Mouse (Mus musculus): Measurements from ENCODE around the gene Dbt. TPM values are rescaled to one million over a fixed set of nuclear protein-coding genes. Genes with fewer than 3 reads are reported as not detected.

Dbt gene
- 21.2 and 22.7 TPM in 2 replicates for polyA plus RNA-seq (2012; rRNA removed)

DNA sequence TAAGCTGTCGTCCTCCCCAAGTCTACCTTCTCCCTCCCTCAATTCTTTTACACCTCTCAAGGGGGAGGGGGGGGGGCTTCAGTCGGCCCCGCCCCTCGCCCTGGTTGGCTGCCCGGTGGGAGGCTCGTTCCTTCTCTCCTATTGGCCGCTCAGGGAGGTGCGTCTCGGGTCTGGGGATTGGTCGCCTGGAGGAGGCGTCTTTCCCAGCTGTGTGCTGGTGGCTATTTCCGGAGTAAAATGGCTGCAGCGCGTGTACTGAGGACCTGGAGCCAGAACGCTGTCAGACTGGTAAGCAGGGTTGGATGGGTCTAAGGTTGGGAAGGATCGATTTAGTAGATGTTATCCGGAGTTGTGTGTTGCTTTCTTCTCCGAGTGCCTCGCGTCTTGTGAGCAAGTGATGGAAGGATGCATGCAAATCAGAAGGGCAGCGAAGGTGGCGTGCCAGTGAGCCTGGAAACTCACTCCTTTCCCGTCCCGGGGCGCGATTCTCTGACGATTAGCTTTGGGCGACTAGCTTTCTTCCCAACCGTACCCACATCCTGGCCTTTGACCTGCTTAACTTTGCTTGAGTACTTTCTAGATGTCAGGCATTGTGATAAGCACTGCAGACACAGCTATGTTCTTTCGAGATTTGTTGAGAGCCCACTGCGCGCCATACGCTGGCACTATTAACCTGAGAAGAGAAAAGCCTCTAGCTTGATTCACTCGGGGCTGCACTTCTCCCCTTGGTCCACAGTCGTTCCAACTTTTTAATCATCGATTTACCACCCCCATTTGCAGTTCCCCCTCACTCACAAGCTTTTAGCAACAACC lies at the start of gene Dbt:
Gene Dbt, plus strand, starts transcription at position 167 of the 813 bp plus-strand sequence.
- DNase-seq (ENCODE audit: low spot score), result peak; percentile 67

DNA sequence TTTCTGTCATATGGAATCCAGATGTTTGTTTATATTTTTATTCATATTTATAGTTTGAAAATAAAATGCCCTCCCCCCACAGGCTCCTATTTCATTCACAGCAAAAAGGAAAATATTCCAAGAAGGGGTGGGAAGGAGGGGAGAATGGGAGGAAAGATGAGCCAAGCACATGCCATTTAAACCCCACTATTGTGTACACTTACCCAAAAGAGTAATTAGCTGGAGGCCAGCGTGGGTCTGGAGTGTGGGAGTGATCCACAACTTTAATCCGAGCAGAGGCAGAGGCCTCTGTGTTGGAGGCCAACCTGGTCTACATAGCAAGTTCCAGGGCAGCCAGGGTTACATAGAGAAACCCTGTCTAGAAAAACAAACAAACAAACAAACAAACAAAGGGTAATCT lies 48.6 kb upstream of the Dbt start:
- DNase-seq (ENCODE audit: low spot score), result no peak

DNA sequence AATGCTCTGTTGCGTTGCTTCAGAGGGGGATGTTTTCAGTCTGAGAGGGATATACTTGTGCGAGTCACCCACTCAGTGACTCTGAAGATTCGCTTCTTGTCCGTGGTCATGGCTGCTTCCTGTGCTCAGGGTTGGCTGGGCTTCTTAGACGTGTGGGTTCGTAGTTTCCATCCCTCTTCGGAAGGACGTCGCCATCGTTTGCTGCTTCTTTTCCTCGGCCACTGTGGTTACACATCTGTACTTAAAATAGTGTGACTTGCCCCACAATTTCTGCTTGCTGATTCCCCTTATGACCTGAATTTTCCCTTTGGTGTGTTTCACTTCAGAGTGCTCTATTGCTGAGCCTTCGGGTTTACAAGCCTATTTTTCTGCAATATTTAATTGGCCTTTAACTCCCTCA lies 47.2 kb upstream of the Dbt start:
- DNase-seq (ENCODE audit: low spot score), result no peak

DNA sequence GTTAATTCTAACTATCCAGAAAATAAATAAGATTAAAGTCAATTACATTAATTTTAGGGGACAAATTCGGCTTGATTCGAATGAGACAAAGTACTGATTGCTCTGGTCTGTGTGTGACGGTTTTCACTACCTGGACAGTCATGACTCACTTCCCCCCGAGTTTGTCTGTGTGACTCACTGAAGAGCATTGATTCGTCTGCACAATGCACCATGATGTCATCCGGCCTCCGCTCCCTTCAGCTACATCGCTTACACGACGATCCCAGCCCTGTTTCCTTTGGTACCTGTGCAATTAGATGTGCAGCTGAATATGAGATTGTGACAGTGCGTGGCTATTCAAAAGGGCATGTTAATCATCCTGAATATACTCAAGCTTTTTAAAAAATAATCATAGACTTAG lies 38.3 kb upstream of the Dbt start:
- no peak for DNase-seq (ENCODE audit: low spot score)

DNA sequence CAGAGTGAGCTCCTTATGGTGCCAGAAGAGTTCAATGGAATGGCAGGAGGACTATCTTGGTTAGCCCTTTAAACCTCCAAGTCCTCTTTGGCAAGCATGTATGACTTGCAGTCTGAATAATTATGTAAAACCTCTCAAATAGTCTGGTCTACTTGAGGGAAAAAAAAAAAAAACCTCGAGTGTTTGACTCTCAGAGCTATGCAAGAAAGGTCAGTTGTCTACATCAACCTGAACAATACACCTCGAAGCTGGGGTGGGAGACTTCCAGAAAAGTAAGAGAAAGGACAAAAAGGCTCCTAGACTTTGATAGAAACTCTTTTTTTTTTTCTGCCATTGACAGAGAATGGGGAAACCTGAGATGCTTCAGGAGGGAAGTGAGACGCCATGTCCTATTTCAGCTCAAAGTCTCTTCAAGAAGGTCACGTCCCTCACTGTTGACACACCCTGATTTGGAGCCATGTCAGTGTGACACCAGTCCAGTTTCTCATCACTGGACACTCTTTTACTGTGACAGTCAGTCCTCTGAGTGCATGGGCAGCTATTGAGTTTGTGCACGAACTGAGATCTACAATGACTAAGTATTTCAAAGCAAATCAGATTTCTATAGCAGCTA lies 36.1 kb upstream of the Dbt start:
- DNase-seq (ENCODE audit: low spot score), result no peak

DNA sequence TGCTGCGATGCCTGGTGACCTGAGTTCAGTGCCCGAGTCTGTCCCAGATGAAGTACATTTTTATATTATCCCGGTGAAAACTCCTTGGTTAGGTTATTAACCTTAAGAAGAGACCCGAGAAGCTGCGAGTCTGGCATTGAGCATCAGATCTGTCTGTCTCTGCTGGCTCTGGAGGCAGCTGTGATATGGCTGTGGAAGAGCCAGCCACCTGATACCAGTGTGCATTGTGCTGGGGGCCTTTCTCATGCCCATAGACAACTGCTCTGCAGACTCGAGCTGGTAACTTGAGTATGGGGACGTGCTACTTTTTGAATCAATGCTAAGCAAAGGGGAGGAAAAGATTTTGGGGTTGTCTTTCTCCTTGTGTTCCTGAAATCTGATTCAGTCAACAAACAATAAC lies 35.5 kb upstream of the Dbt start:
- DNase-seq (ENCODE audit: low spot score), result no peak

DNA sequence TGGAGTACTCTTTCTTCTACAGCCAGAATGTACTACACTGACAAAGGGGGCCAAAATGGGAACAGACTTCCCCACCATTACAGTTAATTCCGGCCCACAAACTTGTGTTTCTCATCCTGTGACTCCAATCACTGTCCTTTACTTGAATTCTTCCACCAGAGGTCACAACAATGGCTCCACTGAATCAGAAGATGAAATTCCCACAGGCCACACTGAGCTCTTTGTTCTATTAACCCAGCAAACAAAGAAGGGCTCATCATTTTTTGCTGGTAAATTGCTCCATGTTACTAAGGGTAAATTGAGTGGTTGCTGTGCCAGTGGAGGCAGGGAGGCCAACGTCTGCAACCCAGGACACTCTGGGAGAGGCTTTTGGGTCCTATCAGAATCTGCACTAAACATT lies 32.8 kb upstream of the Dbt start:
- no peak for DNase-seq (ENCODE audit: low spot score)

DNA sequence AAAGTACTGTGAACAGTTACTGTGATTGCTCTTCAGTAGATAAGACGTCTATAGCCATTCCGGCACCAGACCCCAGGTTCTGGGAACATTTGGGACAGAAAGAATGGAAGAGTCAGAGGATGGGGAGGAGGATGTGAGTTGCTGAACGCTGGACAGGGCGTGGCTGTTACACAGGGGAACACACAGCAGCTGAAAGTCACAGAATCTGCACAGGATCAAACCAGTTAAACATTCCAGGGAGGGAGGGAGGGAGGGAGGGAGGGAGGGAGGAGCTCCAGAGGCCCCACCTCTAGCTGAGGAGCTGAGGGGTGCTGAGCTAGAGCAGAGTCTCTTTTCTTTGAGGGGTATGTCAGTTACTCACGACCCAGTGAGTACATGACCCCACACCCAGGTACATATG lies 31.9 kb upstream of the Dbt start:
- no peak for DNase-seq (ENCODE audit: low spot score)

DNA sequence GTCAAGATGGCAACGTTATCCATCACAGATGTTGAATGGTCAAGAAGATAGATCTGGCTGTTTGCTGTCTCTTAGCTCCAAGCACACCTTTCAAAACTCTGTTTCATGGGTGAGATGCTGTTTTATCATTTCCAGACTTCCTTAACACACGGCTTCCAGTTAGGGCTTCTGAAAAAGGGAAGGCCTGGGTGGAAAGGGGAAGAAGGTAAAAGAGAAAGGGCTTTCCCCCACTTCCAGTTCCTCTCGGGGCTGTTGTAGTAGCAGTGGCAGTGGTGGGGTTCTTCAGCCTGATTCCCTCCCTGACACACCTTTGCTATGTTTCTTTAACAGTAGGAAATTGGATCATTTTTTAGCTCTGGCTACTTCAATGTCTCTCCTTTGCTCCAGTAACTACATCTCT lies 30.1 kb upstream of the Dbt start:
- DNase-seq (ENCODE audit: low spot score), result no peak

DNA sequence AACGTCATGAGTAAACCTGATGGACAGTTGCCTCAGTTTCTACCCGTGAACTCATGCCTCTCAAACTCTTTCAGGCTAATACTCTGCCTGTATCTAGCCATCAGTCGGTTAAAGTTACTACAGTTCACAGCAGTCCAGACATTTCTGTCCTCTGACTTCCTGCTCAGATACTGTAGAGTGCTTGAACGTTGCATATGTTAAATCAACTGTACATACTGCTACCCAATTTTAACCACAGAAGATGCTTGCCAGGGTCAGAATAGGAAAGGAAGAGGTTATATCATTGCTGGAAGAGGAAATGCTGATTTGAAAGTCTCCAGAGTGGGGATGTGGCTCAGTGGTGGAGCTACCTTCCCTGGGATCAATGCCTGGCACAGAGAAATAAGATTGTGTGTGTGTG lies 29.6 kb upstream of the Dbt start:
- DNase-seq (ENCODE audit: low spot score), result no peak

DNA sequence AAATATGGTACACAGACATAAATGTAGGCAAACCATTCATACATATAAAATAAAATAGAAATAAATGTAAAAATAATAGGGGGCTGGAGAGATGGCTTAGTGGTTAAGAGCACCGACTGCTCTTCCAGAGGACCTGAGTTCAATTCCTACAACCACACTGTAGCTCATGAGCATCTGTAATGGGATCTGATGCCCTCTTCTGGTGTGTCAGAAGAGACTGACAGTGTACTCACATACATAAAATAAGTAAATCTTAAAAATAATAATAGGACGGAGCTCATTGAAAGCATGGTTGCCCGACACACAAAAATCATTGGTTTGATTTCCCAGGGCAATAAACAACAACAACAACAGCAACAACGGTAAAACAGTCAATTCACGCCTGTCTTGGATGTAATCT lies 21.9 kb upstream of the Dbt start:
- DNase-seq (ENCODE audit: low spot score), result no peak

DNA sequence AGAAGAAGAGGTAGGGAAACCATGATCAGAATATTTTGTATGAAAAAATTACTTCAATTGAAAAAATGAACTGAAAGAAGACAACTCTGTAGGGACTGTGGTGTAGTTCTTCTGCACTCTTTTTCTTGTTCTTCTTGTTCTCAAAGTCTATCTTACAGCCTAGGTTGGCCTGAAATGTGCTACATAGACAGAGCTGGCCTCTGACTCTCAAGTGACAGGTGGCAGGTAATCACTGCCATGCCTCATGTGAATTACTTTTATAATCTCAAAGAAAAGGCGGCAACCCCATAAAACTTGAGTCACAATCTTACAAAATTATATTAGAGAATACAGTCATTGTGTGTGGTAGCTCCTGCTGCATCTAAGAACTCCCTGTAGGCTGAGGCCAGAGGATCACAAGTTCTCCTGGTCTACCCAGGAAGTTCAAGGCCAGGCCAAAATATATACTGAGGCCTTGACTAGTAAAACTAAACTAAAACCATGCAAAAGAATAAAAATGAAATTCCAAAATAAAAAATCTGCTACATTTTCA lies 20.9 kb upstream of the Dbt start:
- DNase-seq (ENCODE audit: low spot score), result no peak

DNA sequence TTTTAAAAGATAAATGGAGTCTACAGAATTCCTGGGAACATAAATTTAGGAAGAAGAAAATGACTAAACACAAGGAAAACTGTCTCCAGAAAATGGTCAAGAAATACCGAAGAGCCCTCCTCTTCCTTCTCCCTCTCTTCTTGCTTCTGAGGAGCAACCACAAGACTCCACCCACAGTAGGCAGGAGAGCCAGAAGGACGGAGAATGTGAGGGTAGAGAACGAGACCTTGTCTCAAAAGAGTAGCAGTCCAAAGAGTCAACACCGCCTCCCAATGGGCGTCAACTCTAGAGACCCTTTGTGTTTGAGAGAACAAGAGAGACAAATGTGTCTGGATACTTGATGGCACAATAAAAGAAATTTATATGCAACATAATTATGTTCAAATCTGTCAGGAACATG lies 19.2 kb upstream of the Dbt start:
- no peak for DNase-seq (ENCODE audit: low spot score)

DNA sequence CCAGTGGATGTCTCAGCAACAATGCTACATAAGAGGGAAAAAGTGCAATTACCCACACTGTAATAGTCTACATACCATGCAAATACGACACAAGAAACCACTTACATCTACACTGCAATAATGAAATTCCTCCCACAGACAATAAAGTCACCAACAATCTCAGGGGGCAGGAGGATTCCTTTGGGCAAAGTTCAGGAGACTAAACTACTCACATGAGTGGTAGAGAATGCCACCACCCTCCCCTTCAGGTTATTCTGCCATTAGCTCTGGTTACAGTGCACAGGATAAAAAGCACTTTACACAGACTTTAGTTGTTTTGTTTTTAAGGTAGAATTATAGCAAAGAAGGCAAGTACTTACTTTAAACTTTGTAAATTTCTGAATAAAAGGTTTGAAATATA lies 17.2 kb upstream of the Dbt start:
- no peak for DNase-seq (ENCODE audit: low spot score)

DNA sequence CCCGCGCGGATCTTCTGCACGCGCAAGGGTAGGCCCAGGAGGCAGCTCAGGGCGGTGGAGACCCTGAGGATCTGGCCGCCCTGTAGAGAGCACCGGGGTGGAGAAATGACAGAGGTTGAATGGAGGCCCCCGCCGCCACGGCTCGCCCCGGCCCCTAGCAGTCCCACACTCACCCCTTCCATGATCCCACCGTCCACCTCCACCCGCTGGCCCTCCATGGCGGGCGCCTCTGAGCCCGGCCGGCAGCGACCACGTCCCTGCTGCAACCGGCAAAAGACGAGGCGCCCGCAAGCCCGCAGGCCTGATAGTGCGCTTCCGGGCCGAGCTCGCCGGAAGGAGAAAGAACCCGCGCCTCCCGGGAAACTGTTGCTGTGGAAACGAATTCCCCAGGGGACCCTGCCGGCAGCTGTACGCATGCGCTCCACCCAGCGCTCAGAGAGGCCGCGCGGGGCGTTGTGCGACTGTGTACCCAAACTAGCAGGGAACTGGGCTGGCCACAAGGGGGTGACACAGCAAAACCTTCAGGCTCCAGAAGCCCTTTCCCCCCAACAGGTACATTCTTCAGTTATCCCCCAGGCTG lies 5.0 kb upstream of the Dbt start, which contains the start of gene Rtca:
Gene Rtca, minus strand, starts transcription at position 437 of the 580 bp plus-strand sequence.
- DNase-seq (ENCODE audit: low spot score), result peak; percentile 92

DNA sequence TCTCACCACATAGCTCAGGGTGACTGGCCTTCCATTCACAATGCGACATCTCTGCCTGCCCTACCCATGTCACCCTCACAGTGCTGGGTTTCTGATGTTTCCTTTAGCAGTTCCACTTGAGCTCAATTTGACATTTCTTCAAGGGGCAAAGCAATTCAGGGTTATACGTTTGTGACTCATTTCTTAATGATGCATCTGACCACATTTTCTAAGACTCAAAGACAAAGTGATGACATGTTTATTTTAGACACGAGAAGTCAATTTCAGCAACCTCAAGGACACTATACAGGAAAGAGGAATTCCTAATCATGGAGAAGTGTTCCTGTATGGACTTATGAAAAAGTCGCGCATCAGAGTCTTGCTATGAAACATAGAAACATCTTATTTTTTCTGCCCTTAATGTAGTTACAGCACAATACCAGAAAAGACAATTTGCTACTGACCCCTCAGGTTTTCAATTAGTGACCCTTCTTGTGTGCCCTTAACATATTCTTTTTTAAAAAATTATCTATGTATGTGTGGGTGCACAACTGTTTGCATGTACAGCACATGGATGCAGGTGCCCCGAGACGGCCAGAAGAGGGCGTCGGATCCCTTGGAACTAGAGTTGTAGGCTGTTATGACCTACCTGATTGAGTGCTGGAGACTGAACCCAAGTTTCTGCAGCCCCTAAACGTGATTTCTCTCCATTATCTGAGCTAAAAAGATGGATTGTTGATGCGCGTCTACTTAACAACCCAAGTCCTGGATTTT lies 543 bp upstream of the Dbt start:
- DNase-seq (ENCODE audit: low spot score), result no peak

DNA sequence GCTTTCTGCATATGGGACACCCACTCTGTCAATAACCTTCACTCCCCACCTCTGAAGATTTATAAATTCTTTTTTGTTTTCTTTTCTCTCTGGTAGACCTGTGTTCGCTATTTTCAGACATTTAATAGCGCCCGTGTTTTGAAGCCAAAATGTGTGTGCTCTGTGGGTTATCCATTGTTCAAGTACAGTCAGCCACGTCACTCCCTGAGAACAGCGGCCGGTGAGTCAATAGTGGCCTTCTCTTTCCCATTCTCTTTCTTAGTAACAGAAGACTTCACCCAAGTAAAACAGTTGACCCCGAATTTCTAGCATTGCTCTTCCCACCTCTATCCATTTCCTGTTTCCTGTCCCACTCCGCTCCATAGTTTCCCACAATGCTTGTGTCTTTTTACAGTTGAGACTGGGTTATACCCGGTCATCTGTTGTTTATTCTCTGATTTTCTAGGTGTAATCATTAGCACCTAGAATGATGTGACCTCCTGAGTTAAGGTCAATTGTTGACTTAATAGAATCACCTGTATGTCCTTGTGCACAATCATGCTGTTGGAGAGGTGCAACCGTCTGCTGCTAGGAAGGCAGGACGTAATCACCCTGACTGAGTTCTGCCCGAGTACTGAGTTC lies 7.4 kb downstream of the Dbt start:
- DNase-seq (ENCODE audit: low spot score), result no peak

DNA sequence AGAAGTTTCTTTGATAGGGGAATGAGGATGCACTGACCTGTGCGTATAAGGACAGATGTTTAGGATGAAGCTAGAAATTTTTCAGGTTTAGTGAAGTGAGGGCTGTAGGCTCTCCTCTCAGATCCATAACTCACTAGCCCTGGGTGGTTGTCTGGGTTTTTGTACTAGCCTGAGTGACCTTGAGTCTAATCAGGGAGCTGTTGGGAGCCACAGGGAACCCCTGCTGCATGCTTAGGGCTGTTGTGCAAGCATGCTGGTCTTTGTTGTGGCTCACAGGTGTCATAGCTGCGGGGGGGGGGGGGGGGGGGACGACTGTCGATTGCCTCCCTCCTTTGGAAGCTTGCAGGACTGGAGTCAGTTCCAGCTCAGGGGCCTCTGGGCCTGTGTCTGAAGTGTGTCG lies 16.9 kb downstream of the Dbt start:
- DNase-seq (ENCODE audit: low spot score), result no peak

DNA sequence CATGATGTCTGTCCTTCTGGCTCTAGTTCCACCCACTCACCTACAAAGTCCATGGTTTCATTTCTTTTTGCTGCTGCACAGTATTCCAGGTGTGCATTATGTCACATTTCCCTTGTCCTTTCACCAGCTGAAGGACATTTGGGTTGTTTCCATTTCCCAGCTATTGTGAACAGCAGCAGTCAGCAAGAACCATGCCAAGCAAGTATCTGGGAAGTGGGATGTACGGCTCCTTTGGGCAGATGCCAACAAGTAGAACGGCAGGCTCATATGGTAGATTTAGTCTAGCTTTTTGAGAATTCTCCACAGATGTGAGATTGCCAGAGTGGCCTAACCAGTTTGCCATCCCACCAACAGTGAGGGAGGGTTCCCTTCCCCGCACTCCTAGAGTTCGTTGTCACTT lies 18.0 kb downstream of the Dbt start:
- DNase-seq (ENCODE audit: low spot score), result no peak

DNA sequence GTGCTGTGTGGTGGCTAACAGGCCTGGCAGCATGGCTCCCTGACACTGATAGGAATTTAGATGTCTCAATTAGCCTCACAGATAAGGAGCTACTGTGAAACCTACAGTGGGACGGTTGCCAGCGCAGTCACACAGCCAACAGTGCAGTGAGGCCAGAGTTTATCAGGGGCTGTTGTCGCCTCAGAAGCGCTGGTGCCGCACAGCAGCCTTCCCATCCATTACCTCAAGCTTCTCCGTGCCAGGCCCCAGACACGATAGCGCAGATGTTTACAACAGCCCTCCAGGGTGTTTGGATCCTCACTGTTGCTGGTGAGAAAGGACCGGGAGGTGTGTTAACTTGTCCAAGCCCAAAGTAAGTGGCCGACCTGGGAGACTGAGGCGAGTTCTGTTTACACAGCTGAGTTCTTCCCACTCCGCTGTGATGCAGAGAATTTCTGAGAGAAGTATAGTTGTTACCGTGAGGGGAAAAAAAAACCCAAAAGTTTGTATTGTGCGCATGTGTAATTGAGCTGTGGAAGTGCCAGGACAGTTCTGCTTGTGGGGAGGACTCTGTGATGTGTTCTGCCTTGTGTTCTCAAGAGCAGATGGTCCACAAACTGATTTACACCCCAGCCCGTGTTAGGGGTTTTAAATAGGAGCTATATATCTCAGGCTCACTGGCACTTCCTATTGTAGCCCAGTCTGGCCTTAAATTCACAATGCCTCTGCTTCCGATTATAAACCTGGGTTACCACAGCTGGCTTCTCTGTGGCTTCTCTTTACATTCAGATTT lies 23.7 kb downstream of the Dbt start:
- DNase-seq (ENCODE audit: low spot score), result no peak

DNA sequence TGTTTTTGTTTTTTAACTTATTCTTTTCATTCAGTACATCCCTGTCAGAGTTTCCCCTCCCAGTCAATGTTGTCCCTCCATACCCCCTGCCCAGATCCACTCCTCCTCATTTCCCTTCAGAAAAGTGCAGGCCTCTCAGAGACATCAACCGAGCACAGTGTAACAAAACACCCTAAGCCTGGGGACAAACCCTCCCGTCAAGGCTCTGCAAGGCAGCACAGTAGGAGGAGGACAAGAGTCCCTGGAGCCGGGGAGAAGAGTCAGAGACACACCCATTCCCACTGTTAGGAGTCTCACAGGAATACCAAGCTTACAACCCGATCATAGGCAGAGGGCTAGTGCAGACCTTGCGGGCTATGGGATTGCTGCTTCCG lies 24.3 kb downstream of the Dbt start:
- DNase-seq (ENCODE audit: low spot score), result no peak
